Mouse (Mus musculus) adrenal gland, postnatal 36 days (tissue): ENCODE measurements around the gene Sema4g. TPM values are rescaled to one million over a fixed set of nuclear protein-coding genes. Genes with fewer than 3 reads are reported as not detected.
"Not testable (repeated sequence)": the region's sequence is repeated elsewhere in the genome, so short reads cannot be mapped to it uniquely, and the experiment has no call there.

Experiments used
- DNase-seq, 2 experiments: peaks; one replicate each; pipeline ENCODE4 v3.0.0; 2021; ENCODE audit warnings: mixed read lengths in 1 of 2
- total RNA-seq, 2 experiments: library from RNA; stranded (reverse); gene quantifications; 2 replicates each; pipeline ENCODE4 v1.2.3; 2021

Sema4g gene
- total RNA-seq, 2 experiments from 2014 or later = 4.2 to 5.6 TPM

DNA sequence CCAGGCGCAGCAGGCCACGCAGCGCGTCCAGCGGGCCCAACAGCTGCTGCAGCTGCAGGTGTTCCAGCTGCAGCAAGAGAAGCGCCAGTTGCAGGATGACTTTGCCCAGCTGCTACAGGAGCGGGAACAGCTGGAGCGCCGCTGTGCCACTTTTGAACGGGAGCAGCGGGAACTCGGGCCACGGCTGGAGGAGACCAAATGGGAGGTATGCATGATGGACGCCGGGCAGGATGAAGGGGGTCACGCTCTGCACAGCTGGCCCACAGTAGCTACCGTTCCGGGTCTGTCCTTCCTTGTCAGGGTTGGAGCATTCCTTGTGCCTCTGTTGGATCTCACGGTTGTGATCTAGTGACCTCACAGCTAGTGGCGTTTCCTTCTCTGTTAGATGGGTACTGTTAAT lies 35.9 kb downstream of the Sema4g start:
- no peak for DNase-seq

DNA sequence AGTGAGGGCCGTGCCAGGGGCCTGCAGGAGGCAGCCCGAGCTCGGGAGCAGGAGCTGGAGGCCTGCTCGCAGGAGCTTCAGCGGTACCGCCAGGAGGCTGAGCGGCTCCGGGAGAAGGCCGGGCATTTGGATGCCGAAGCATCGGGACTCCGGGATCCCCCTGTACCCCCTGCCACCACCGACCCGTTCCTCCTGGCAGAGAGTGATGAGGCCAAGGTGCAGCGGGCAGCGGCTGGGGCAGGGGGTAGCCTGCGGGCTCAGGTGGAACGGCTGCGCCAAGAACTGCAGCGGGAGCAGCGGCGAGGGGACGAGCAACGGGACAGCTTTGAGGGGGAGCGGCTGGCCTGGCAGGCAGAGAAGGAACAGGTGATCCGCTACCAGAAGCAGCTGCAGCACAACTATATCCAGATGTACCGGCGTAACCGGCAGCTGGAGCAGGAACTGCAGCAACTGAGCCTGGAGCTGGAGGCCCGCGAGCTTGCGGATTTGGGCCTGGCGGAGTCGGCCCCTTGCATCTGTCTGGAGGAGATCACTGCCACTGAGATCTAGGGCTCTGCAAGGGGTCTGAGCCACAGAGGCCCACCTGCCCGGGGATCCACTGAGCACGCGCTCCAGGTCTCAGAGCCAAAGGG lies 37.2 kb downstream of the Sema4g start:
- DNase-seq = no peak

DNA sequence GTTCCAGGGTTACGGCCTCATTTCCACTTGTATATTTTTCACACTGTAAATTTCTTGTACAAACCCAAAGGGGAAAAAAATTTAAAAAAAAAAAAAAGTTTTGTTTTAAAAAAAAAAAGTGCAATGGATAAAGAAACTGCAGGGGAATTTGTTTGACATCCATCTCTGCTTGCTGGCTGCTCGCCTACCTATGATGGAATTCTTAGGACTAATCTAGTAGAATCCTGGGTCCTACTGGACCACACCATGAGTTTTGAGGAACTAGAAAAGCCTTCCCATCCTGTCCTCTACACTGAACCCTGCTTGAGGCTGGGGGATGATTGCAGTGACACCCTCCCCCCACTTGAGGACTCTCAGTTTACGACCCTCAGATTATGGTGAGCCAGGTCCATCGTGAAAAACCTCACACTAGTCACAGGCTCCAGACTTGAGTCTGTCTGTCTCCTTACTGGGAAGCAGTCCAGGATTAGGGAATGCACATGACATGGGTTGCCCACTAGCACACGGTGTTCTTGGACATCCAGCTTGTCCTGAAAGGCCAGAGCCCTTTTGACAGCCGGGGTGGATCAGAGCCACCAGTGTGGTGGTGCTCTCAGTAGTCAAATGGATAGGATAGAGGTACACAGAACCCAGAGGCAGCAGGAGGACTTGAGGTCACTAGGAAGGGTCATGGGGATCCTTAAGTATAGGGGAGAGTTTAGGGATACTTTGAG lies 38.2 kb downstream of the Sema4g start:
- no peak for DNase-seq

DNA sequence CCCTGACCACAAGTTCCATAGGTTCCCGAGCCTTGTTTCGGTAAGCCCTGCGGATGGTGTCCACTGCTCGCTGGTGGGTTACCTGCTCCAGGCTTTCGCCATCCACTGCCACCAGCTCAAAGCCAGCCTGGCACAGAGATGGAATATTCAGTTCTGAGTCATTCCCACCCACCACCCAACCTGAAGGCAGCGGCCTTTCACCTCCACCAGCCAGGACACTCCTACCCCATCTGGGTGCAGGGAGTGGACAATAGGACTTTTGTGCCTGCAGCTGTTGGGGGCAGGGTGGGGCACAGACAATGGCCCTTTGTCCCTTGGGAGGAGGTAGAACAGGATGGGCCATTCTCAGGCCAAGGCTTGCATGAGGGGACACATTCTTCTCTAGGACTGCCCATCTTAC lies 38.9 kb downstream of the Sema4g start:
- DNase-seq = no peak

DNA sequence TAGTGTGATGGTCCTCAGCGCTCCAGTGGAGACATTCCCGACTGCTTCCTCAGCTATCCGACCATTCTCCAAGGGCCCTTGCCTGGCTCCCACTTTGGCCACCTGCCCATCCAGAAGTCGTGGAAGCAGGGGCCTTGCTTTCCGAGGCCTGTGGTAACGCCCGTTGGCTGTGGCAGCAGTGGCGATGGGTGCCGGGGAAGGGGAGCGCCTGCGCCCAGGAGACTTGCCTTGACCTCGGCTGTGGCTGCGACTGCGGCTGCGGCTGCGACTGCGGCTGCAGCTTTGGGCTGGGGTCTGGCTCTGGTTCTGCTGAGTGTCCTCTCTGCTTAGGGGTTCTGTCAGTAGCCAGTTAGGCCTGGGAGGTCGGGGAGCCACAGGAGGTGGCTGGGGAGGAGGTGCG lies 39.8 kb downstream of the Sema4g start:
- no peak for DNase-seq

DNA sequence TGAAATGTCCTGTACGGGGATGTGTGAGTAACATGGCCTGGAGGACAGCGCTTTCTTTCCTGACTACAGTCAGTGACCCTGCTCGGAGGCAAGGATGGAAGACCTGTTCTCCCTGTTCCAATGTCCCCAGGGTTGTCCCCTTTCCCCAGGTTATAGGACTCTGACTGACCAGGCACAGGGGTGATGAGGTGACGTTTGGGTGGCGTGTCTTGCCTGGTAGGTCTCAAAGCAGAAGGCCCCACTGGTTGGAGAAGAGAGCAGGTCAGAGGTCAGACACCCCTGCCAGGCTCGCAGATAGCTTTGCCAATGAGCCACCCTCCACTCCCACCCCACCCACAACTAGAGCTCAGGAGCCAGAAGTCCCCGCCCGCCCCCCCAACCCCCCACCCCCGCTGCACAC lies 40.7 kb downstream of the Sema4g start:
- no peak for DNase-seq

DNA sequence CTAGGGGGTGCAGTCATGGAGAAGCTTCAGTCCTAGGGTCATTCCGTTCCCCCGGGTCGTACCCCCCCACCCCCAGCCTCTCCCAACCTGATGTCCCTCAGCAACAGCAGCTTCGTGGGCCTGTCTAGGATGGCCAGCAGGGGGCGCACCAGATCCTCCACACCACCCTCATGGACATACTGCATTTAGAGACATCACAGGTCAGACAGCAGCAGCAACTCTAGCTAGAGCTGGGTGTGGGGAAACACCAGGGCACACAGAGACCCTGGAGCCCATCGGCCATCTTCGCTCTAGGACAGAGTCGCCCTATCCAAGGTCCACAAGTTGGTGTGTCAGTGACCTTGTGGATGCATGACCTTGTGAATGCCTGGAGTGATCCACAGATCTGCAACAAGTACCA lies 41.2 kb downstream of the Sema4g start:
- peak; percentile 72 to 81 for DNase-seq

DNA sequence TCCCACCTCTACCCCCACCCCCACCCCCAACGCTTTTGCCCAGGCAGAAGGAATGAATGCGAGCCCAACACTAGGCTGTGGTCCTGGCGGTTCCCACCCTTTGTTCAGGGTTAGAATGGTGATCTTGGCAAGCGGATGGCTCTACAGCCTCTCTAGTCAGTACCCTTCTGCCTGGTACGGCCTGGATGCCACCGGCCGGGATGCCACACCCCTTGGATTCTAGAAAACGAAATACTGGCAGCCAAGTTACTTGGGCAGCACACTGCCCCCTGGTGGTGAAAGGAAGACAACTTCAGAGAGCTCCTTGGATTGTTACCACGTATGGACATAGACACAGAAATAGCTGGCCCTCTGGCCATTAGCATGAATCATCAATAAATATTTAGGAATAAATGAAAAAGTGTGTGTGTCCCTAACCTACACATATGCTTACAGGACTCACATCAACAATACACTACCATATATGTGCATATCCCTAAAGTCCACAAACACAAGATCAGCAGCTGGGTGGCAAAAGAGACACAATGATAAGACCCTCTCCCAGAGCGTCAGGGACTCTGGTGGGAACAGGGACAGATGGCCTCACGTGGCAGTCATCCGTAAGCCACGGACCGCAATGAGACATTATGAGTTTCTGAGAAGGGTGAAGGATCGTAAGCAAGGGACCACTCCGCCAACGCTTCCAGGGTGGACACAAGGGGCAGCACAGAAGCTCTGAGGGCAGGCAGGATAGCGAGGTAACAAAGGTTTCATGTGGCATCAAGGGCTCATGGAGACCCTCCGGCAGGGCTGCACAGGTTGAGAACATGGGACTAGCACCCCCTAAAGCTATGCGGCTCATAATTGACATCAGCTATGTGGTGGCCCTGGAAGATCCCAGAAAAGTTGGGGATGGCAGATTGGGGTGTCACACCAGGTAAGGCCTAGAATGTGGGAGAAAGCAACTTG lies 42.1 kb downstream of the Sema4g start:
- DNase-seq = peak; percentile 82 to 90

DNA sequence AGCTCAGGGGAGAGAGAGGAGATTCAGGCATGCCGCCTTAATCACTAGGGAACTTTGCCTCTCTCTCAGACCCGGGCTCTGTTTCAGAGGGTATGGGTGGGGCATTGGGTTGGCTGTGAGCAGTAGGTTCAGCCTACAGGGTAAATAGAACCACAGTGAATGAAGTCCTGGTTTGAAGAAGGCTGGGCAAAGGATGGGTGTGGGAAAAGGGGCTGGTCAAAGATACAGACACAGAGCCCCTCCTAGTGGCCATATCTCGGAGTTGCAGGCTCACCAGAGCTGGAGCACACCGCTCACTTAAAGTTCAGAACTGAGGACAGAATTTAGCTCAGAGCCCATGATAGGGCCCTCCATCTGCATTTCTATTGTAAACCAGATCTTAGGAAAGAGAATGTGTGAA lies 42.9 kb downstream of the Sema4g start:
- peak; percentile 79 to 84 for DNase-seq

DNA sequence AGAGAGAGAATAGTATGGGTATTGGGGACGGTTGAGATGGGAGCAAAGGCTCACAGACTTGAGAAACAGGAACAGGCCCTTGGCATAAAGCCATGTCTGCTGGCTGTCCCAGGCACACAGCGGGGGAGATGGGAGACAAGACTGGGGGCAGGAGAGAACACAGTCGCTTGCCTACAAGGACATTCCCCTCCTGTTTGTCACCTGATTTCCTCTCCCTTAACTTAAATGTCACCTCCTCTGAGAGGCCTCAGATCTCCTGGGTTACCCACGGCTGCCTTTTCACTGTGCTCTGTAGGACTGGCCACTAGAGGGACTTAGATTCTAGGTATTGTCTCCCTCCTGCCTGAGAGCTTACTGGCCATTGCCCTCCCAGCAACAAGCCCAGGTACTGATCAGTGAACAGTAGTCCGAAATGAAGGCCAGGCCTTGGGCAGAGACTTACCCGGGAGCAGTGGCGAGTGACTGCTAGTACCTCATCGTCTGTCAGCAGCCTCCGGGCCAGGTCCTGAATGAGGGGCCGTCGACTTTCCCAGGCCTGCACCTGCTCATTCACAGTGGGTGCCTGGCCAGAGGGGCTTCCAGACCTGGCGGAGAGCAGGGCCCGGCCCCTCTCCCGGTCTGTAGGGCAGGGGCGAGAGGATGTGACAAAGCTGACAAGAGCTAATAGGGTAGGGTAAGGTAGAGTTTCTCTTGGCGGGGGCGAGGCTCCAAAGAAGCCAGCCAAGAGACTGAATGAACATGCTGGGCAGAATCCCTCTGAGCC lies 43.9 kb downstream of the Sema4g start:
- DNase-seq = peak in 1 of 2 experiments; percentile 33

DNA sequence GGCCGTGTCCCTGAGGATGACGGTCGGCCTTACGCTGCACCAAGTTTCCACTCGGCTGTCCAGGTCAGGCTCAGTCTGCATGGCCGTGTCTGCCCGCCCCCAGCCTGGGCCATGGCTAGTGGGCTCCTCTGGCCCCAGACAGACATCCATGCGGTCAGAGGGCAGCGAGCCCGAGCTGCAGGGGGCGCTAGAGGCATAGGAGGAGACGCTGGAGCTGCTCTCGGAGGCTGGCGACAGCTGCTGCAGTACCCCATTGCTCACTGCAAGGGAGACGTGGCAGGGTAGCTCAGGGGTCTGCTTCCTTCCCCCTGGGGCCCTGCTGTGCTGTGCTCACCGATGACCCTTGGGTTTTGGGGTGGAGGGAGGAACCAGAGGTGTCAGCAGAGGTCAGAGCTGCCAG lies 48.0 kb downstream of the Sema4g start:
- DNase-seq = peak; percentile 81 to 88

DNA sequence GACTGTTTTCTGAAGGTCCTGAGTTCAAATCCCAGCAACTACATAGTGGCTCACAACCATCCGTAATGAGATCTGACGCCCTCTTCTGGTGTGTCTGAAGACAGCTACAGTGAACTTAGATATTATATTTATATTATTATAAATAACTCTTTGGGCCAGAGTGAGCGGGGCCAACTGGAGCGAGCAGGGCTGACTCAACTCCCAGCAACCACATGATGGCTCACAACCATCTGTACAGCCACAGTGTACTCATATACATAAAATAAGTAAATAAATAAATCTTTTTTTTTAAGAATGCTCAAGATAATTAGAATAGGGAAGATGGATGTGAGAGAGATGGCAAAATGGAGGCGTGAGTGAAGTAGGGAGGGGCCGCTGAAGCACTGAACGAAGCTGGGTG lies 49.3 kb downstream of the Sema4g start:
- not testable (repeated sequence) for DNase-seq

DNA sequence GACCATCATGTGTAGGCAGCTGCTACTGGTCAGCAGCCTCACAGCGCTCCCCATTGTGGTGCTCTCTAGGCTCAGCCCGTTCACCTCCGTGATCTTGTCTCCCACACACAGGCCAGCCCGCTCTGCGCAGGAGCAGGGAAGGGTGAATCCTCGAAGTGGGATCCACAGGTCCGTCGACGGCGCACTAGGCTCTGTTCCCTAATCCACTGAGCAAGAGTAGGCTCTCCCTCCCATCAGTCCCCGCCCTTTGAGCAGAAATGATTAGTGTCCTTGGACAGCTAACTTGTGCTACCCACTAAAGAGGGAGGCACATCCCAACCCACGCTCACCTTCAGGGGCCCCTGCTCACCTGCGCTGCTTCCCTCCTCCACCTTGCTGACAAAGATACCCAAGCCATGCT lies 51.3 kb downstream of the Sema4g start:
- no peak for DNase-seq

DNA sequence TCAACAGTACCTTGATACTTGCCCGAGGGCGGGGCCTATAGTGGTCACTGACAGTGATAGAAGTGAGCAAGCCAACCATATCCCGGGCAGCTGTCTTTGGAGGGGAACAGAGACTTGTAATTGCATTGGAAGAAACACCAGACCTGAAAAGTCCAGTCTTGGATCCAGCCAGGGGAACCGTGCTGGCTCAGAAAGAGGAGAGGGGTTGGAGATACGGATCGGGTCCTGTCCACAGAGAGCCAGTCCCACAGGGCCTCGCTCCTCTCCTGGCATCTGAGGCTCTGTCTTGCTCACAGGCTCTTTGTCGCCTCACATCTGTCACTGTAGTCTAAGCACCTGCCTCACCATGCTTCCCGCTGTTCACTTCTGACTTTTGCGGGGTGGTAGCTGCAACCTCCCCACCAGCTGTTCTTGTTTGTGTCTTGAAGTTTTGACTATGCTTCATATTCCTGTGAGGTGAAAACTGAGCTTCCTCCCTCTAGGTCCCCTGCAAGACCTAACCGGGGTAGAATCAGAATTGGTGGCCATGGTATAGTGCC lies 55.6 kb downstream of the Sema4g start:
- DNase-seq = no peak

DNA sequence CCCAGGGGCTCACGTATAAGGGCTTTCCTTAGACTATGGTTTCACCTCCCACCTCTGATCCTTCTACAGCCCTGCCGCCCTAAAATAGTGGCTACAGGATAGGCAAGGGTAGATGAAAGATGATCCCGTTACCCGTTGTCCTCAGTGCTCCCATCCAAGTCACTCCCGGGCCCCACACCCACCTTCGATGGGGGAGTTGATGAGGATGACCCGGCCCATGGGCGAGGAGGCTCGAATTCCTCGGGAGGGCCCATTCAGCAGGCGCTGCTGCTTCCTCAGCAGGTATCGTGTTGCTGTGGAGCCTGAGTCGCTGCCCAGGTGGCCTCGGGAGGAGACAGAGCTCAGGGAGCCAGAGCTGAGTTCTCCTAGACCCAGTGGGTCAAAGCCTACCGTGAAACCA lies 56.3 kb downstream of the Sema4g start:
- DNase-seq = no peak

DNA sequence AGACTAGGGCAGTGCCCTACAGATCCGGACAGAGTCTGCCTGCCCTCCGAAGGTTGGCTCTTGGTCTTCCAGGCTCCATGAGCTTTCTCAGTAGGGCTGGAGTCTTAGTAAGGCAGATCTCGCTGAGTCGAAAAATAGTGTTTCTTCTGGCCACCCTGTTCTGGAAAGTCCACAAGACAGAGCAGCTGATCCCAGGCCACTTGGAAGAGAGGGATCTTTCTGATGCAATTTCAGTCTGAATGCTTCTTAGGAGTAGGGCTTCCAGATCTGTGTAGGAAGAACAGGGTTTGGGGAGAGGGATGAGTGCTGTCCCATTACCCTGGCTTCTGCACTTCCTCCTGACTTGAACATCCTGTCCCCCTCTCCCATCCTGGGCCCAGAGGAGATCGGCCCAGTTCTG lies 56.8 kb downstream of the Sema4g start, which contains the start of gene Pdzd7:
Gene Pdzd7 (minus strand): TSS at position 67 of the 400 bp plus-strand sequence.
- DNase-seq = no peak

DNA sequence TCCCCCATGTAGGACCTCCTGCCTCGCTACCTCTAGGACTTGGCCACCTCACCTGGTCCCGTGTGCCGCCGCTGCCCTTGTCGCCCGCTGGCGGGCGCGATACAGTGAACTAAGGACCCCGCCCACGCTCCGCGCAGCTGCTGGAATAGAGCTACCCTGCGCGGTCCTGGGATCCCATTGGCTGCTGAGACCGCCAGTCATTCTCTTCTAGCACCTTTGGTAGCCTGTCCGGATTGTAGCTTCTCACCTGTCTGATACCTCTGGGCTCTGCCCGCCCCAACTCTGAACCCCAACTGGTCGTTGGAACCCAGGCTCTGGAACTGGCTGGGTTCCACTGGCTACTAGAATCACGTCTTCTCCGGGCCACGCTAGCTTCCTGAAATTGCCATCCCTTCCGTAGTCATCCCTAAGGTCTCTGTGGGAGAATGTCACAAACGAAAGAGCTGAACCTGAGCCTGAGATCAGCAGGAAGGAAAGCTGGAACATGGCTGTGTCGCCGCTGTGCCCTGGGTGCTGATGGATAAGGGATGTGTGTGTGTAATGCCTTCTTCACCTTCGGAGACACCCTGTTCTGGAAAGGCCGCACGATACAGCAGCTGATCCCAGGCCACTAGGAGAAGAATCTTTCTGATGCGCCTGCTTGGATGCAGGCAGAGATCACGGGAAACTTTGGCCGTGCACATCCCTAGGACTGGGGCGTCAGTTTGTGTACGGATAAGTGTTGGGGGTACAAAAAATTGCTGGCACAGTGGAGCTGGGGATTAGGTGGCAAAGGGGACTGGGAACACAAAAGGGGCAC lies 57.8 kb downstream of the Sema4g start:
- peak; percentile 91 to 93 for DNase-seq

DNA sequence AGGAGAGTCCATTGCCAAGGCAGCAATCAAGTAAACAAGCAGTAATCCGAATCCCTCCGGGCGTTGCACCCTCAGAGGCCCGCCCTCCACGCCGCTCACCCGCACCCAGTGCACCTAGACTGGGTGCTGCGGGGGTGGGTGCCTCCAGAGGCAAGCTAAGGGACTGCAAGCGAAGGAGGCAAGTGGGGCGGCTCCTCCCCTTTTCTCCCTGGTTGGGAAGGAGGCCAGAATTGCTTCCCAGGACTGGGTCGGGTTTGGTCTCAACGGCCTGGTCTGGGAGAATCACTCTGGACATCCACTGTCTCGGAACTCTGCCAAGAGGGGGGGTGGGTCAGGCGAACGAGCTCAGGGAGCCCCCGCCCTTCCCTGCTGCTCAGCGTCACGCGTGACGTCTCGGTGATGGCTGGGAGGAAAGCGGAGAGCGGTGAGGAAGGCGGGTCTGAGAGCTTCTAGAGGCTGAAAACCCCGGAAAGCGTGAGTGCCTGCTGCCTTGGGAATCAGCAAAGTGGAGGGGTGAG lies 58.6 kb downstream of the Sema4g start, which contains the start of gene Sfxn3:
Gene Sfxn3 (plus strand): TSS at position 87 of the 518 bp plus-strand sequence.
- DNase-seq = peak; percentile 94 to 97

DNA sequence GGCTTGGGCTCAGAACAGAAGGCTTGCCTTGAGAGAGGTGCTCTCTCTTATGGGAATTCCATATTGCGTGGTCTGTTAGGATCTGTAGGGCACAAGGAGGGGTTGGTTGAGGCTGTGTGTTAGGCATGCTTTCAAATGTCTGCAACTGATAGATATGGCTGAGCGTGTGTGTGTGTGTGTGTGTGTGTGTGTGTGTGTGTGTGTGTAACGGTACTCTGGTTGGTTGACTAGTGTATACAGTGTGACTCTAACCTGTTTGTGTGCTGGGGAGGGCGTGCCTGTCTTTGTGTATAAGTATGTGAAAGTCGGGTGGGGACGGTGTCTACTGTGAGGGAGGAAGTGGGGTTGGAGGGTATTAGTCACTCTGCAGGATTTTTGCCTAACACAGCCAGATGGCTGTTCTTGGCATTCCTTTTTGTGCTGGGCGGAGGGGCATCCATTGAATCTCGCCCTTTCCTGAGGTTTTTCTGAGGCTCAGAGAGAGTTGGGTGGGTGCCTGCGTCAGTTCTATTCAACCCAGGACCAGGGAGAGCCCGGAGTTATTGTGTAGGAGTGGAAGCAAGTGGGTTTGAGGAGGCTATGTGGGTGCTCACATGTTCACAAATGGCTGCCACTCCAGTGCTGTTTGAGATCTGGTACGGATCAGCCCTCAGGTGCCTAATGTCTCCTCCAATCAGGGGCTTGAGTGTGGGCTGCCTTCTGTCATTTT lies 59.2 kb downstream of the Sema4g start:
- peak; percentile 53 to 59 for DNase-seq
